In the genomic region with DNA sequence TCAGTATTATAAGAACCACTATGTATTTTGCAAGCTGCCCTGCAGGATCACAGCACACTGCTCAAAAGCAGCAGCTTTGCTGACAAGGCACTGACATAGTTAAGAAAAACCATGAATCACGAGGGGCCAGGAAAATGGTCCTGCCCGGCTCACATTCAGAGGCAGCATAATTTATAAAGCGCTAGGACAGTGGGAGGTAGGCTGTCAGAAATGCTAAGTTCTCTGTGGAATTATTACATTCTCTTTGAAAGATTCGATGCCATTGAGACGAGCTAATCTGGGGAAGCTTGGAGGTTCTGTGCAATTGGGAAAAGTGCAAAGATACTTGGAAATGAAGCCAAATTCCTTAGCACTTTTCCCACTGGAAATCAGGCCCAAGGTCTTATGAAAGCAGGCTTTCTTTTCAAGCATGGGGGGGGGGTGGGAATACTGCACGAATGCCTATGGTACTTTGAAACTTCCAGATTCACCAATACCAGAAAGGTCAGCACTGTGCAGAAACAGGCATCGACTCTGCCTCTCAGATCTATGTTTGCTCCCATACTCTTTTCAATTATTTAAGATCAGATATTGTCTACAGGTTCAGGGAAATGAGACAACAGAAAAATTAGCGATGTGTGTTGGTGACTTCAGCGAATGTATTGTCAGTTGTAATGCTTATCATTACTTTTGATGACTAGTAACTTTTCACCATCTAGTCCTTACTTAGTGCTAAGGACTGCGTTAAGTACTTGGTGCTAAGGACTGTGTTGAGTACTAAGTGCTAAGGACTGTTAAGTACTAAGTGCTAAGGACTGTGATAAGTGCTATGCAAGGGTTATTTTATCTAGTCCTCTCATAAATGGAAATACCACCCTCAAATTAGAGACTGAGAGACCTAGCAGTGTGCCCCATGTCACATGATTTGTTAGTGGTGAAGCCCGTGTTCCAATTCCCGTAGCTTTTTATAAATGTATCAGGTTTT, we compare ENCODE assay signal across 8 mouse cellular contexts. TPM values are rescaled to one million over a fixed set of nuclear protein-coding genes. Genes with fewer than 3 reads are reported as not detected.
DNase-seq lines count a peak whose midpoint lies in the region; ATAC-seq lines count a peak whose summit lies in the region.

No protein-coding gene starts in this region.

- H3K4me3 ChIP-seq in heart, embryonic 16.5 days (ENCODE audit: low read length) = no peak overlapping the region
- no peak overlapping the region for H3K4me3 ChIP-seq in forebrain, embryonic 12.5 days (replicated peaks)

- WGBS in heart, embryonic 16.5 days = 64% methylated on average over 12 of the region's 12 CpGs
- 50% methylated on average over 12 of the region's 12 CpGs for WGBS in forebrain, embryonic 12.5 days

- H3K9ac ChIP-seq in heart, embryonic 16.5 days (ENCODE audit: low read length) = no peak overlapping the region; the same call in 1 of the 2 replicates
- no peak overlapping the region for H3K9ac ChIP-seq in forebrain, embryonic 12.5 days

- H3K4me2 ChIP-seq in heart, embryonic 16.5 days (ENCODE audit: low read depth, low read length) = no peak overlapping the region
- no peak overlapping the region for H3K4me2 ChIP-seq in forebrain, embryonic 12.5 days

- H3K9me3 ChIP-seq in heart, embryonic 16.5 days (replicated peaks; ENCODE audit: control insufficient read depth, low read length) = no peaks in the 10 kb centered on the region
- H3K9me3 ChIP-seq in forebrain, embryonic 12.5 days = no peaks in the 10 kb centered on the region

- no peaks in the 10 kb centered on the region for H3K4me1 ChIP-seq in heart, embryonic 16.5 days (ENCODE audit: control insufficient read depth, insufficient read depth, low read length)
- peaks cover 17% of the 10 kb centered on the region for H3K4me1 ChIP-seq in forebrain, embryonic 12.5 days

- H3K27me3 ChIP-seq in heart, embryonic 16.5 days (ENCODE audit: control insufficient read depth, insufficient read depth, low read length) = no peaks in the 10 kb centered on the region
- no peaks in the 10 kb centered on the region for H3K27me3 ChIP-seq in forebrain, embryonic 12.5 days

- no peak for DNase-seq in heart, postnatal 25 days (ENCODE audit: low spot score)
- DNase-seq in adipocyte (ENCODE audit: low spot score) = peak; percentile 52
- DNase-seq in urinary bladder, postnatal 4 days (ENCODE audit: low spot score in 2 of 2) = no peak
- no peak for DNase-seq in urinary bladder, postnatal 25 days (ENCODE audit: low spot score)

- intact Hi-C loops in heart, postnatal 25 days (cut with DNase I) = no loop called here

- peak overlapping the region; percentile 31; the same call in 1 of the 2 replicates for H3K27ac ChIP-seq in heart, embryonic 16.5 days (ENCODE audit: low read length)
- peak overlapping the region; percentile 64 for H3K27ac ChIP-seq in forebrain, embryonic 12.5 days

- no peak for ATAC-seq in heart, embryonic 16.5 days (replicated peaks; ENCODE audit: extremely low read depth, insufficient read depth, low FRiP score)
- ATAC-seq in forebrain, embryonic 12.5 days (ENCODE audit: low FRiP score) = peak; percentile 57; the same call in 1 of the 2 replicates
- ATAC-seq in megakaryocyte progenitor cell, adult 5-6 weeks (replicated peaks; ENCODE audit: poor library complexity) = peak; percentile 43
- ATAC-seq in erythroblast, adult 5-6 weeks (replicated peaks; ENCODE audit: low FRiP score, poor library complexity, severe bottlenecking) = no peak; the same call in 1 of the 2 replicates

- H3K36me3 ChIP-seq in heart, embryonic 16.5 days (ENCODE audit: control insufficient read depth, insufficient read depth) = no peaks in the 10 kb centered on the region
- no peaks in the 10 kb centered on the region for H3K36me3 ChIP-seq in forebrain, embryonic 12.5 days (replicated peaks)

RNA-seq across cellular contexts. Expression of gene Ssbp2, which starts 28.4 kb away (rescaled TPM):
- 111 and 114 TPM in 2 replicates for polyA plus RNA-seq in heart, embryonic 16.5 days (2015; fragmentation: Nextera tagmentation; extraction: Ambion mirVana)
- total RNA-seq in heart, postnatal 25 days (2021) = 10 to 100 TPM; 43.3 to 48.1 TPM
- polyA plus RNA-seq in forebrain, embryonic 12.5 days (2016; fragmentation: Nextera tagmentation; extraction: Ambion mirVana) = 185 and 191 TPM in 2 replicates
- 49.8 and 60.5 TPM in 2 replicates for total RNA-seq in megakaryocyte progenitor cell, adult 5-6 weeks (2015)
- 26.7 and 39.1 TPM in 2 replicates for total RNA-seq in megakaryocyte progenitor cell, adult 5-6 weeks (2017)
- total RNA-seq in erythroblast, adult 5-6 weeks (2015; ENCODE audit: low replicate concordance) = 13.8 and 16.1 TPM in 2 replicates
- 21.4 and 34.3 TPM in 2 replicates for total RNA-seq in erythroblast, adult 5-6 weeks (2017; ENCODE audit: low replicate concordance)

Comparison
In these comparisons a context has a peak if more than half of its experiments do, and no peak if none do; other contexts are left out.
1. ATAC-seq: peak in forebrain, embryonic 12.5 days (single experiment) and megakaryocyte progenitor cell, adult 5-6 weeks (single experiment); none in heart, embryonic 16.5 days (single experiment) and erythroblast, adult 5-6 weeks (single experiment).